Mouse (Mus musculus): ENCODE measurements at regions not wholly inside any gene's neighbourhood (a gene's known extent, or its start where the extent isn't known, plus 50 kb on each side); places are given as distances from the start of the nearest gene placed in this dataset.

GRCm38 (mm10) chr8:11909146-11909545 lies 68.9 kb downstream of the Tex29 start:
- TF ChIP-seq MYOG (IDR thresholded peaks at IDR 0.05; ENCODE audit: control insufficient read depth in 1 of 3, insufficient read depth in 1 of 3, insufficient read length in 2 of 3, low read depth in 2 of 3), result no peak
- TF ChIP-seq CEBPB (IDR thresholded peaks at IDR 0.05; ENCODE audit: insufficient read depth, poor library complexity, severe bottlenecking), result no peak
- no peak for TF ChIP-seq E2F4 (IDR thresholded peaks at IDR 0.05; ENCODE audit: insufficient read depth)
- no peak for TF ChIP-seq POLR2AphosphoS2 (IDR thresholded peaks at IDR 0.05; ENCODE audit: insufficient read length, low read depth)
- TF ChIP-seq USF1 (IDR thresholded peaks at IDR 0.05; ENCODE audit: low read depth), result no peak
- no peak for TF ChIP-seq TCF12 (IDR thresholded peaks at IDR 0.05; ENCODE audit: insufficient read depth, poor library complexity, severe bottlenecking)
- no peak for TF ChIP-seq MAX (IDR thresholded peaks at IDR 0.05; ENCODE audit: low read depth)
- no peak for TF ChIP-seq POLR2A (IDR thresholded peaks at IDR 0.05; ENCODE audit: insufficient read length, low read depth)
- no peak for TF ChIP-seq SRF (IDR thresholded peaks at IDR 0.05; ENCODE audit: control insufficient read depth, insufficient read length, low read depth)
- TF ChIP-seq MYOD1 (IDR thresholded peaks at IDR 0.05; ENCODE audit: control insufficient read depth in 1 of 3, insufficient read length in 2 of 3, low read depth in 2 of 3), result no peak
- no peak for TF ChIP-seq REST (IDR thresholded peaks at IDR 0.05; ENCODE audit: insufficient read depth, insufficient read length)
- TF ChIP-seq TCF3 (IDR thresholded peaks at IDR 0.05; ENCODE audit: insufficient read length, low read depth), result no peak
- Histone ChIP-seq H3K27me3 (ENCODE audit: control insufficient read depth, insufficient read depth, insufficient read length) (peaks cover 52% of the 10 kb centered on the region), H3K36me3 (ENCODE audit: control insufficient read depth, insufficient read depth) (no peaks in the 10 kb centered on the region), H3K4me3 (no peak overlapping the region), H3K79me2 (ENCODE audit: control insufficient read depth, insufficient read depth) (no peaks in the 10 kb centered on the region), H3ac (ENCODE audit: control insufficient read depth, insufficient read length) (no peak overlapping the region), H3K4me2 (ENCODE audit: low read depth) (no peak overlapping the region)

- TF ChIP-seq USF1 (IDR thresholded peaks at IDR 0.05; ENCODE audit: low read depth), result no peak
- no peak for TF ChIP-seq POLR2A (IDR thresholded peaks at IDR 0.05; ENCODE audit: insufficient read length, low read depth)
- no peak for TF ChIP-seq REST (IDR thresholded peaks at IDR 0.05; ENCODE audit: insufficient read depth, insufficient read length)
- TF ChIP-seq MYOD1 (IDR thresholded peaks at IDR 0.05; ENCODE audit: control insufficient read depth in 1 of 3, insufficient read length in 2 of 3, low read depth in 2 of 3), result no peak
- TF ChIP-seq E2F4 (IDR thresholded peaks at IDR 0.05; ENCODE audit: insufficient read depth), result no peak
- no peak for TF ChIP-seq MYOG (IDR thresholded peaks at IDR 0.05; ENCODE audit: control insufficient read depth in 1 of 3, insufficient read depth in 1 of 3, insufficient read length in 2 of 3, low read depth in 2 of 3)
- TF ChIP-seq SRF (IDR thresholded peaks at IDR 0.05; ENCODE audit: control insufficient read depth, insufficient read length, low read depth), result no peak
- TF ChIP-seq TCF3 (IDR thresholded peaks at IDR 0.05; ENCODE audit: insufficient read length, low read depth), result no peak
- TF ChIP-seq TCF12 (IDR thresholded peaks at IDR 0.05; ENCODE audit: insufficient read depth, poor library complexity, severe bottlenecking), result no peak
- no peak for TF ChIP-seq CEBPB (IDR thresholded peaks at IDR 0.05; ENCODE audit: insufficient read depth, poor library complexity, severe bottlenecking)
- no peak for TF ChIP-seq MAX (IDR thresholded peaks at IDR 0.05; ENCODE audit: low read depth)
- no peak for TF ChIP-seq POLR2AphosphoS2 (IDR thresholded peaks at IDR 0.05; ENCODE audit: insufficient read length, low read depth)
- Histone ChIP-seq H3K79me2 (ENCODE audit: control insufficient read depth, insufficient read depth) (no peaks in the 10 kb centered on the region), H3ac (ENCODE audit: control insufficient read depth, insufficient read length) (no peak overlapping the region), H3K4me2 (ENCODE audit: low read depth) (no peak overlapping the region), H3K4me3 (no peak overlapping the region), H3K36me3 (ENCODE audit: control insufficient read depth, insufficient read depth) (no peaks in the 10 kb centered on the region), H3K27me3 (ENCODE audit: control insufficient read depth, insufficient read depth, insufficient read length) (peaks cover 60% of the 10 kb centered on the region)
Observed at GRCm38 (mm10) chr8:11911639-11912450, 71.6 kb downstream of the Tex29 start.

GRCm38 (mm10) chr8:11912451-11913128 lies 72.3 kb downstream of the Tex29 start:
- Histone ChIP-seq H3K27me3 (ENCODE audit: control insufficient read depth, insufficient read depth, insufficient read length) (peaks cover 63% of the 10 kb centered on the region), H3K4me3 (no peak overlapping the region)
- TF ChIP-seq USF1 (IDR thresholded peaks at IDR 0.05; ENCODE audit: low read depth) (no peak), POLR2A (IDR thresholded peaks at IDR 0.05; ENCODE audit: insufficient read length, low read depth) (no peak), POLR2AphosphoS2 (IDR thresholded peaks at IDR 0.05; ENCODE audit: insufficient read length, low read depth) (no peak), MYOD1 (IDR thresholded peaks at IDR 0.05; ENCODE audit: control insufficient read depth in 1 of 3, insufficient read length in 2 of 3, low read depth in 2 of 3) (no peak), MAX (IDR thresholded peaks at IDR 0.05; ENCODE audit: low read depth) (no peak), MYOG (IDR thresholded peaks at IDR 0.05; ENCODE audit: control insufficient read depth in 1 of 3, insufficient read depth in 1 of 3, insufficient read length in 2 of 3, low read depth in 2 of 3) (no peak), SRF (IDR thresholded peaks at IDR 0.05; ENCODE audit: control insufficient read depth, insufficient read length, low read depth) (no peak), TCF3 (IDR thresholded peaks at IDR 0.05; ENCODE audit: insufficient read length, low read depth) (no peak), CEBPB (IDR thresholded peaks at IDR 0.05; ENCODE audit: insufficient read depth, poor library complexity, severe bottlenecking) (no peak), REST (IDR thresholded peaks at IDR 0.05; ENCODE audit: insufficient read depth, insufficient read length) (no peak), E2F4 (IDR thresholded peaks at IDR 0.05; ENCODE audit: insufficient read depth) (no peak), TCF12 (IDR thresholded peaks at IDR 0.05; ENCODE audit: insufficient read depth, poor library complexity, severe bottlenecking) (no peak)

GRCm38 (mm10) chr8:11913129-11913900 lies 73.0 kb downstream of the Tex29 start:
- H3K4me3 ChIP-seq, result no peak overlapping the region
- peaks cover 63% of the 10 kb centered on the region for H3K27me3 ChIP-seq (ENCODE audit: control insufficient read depth, insufficient read depth, insufficient read length)
- H3K4me2 ChIP-seq (ENCODE audit: low read depth), result no peak overlapping the region
- TF ChIP-seq E2F4 (IDR thresholded peaks at IDR 0.05; ENCODE audit: insufficient read depth) (no peak), TCF3 (IDR thresholded peaks at IDR 0.05; ENCODE audit: insufficient read length, low read depth) (no peak), TCF12 (IDR thresholded peaks at IDR 0.05; ENCODE audit: insufficient read depth, poor library complexity, severe bottlenecking) (no peak), MYOD1 (IDR thresholded peaks at IDR 0.05; ENCODE audit: control insufficient read depth in 1 of 3, insufficient read length in 2 of 3, low read depth in 2 of 3) (no peak), USF1 (IDR thresholded peaks at IDR 0.05; ENCODE audit: low read depth) (no peak), MYOG (IDR thresholded peaks at IDR 0.05; ENCODE audit: control insufficient read depth in 1 of 3, insufficient read depth in 1 of 3, insufficient read length in 2 of 3, low read depth in 2 of 3) (no peak), SRF (IDR thresholded peaks at IDR 0.05; ENCODE audit: control insufficient read depth, insufficient read length, low read depth) (no peak), CEBPB (IDR thresholded peaks at IDR 0.05; ENCODE audit: insufficient read depth, poor library complexity, severe bottlenecking) (no peak), POLR2AphosphoS2 (IDR thresholded peaks at IDR 0.05; ENCODE audit: insufficient read length, low read depth) (no peak), POLR2A (IDR thresholded peaks at IDR 0.05; ENCODE audit: insufficient read length, low read depth) (no peak), MAX (IDR thresholded peaks at IDR 0.05; ENCODE audit: low read depth) (no peak), REST (IDR thresholded peaks at IDR 0.05; ENCODE audit: insufficient read depth, insufficient read length) (no peak)
- H3ac ChIP-seq (ENCODE audit: control insufficient read depth, insufficient read length), result no peak overlapping the region
- no peaks in the 10 kb centered on the region for H3K79me2 ChIP-seq (ENCODE audit: control insufficient read depth, insufficient read depth)
- no peaks in the 10 kb centered on the region for H3K36me3 ChIP-seq (ENCODE audit: control insufficient read depth, insufficient read depth)

More at GRCm38 (mm10) chr8:11912451-11913128, 72.3 kb downstream of the Tex29 start:
- Histone ChIP-seq H3K4me2 (ENCODE audit: low read depth) (no peak overlapping the region), H3K79me2 (ENCODE audit: control insufficient read depth, insufficient read depth) (no peaks in the 10 kb centered on the region), H3K36me3 (ENCODE audit: control insufficient read depth, insufficient read depth) (no peaks in the 10 kb centered on the region), H3ac (ENCODE audit: control insufficient read depth, insufficient read length) (no peak overlapping the region)
